Mouse (Mus musculus): ENCODE data around the gene Erc2.

Gene Erc2

DNA sequence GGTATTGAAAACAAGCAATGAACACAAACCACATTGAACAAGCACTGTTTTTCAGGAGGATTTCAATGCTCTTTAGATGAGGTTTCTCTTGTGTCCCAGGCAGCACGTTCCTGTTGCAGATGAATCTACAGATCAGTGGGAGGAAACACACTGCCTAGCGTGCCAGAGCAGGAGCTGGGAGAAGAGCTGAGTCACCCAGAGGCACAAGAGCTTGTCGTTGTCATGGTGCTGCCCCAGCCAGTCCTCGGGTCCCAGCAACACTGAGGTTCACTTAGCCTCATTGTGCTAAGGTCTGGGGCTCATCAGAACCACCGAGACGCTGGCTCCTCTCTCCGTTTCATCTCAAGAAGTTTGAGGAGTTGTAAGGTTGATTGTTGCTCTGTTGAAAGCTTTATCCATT lies 188.6 kb downstream of the Erc2 start:
- Histone ChIP-seq H3K9me3 (ENCODE audit: low read length) (no peaks in the 10 kb centered on the region), H3K4me1 (replicated peaks; ENCODE audit: low read depth, low read length) (no peaks in the 10 kb centered on the region), H3K4me3 (replicated peaks; ENCODE audit: low read length) (no peak overlapping the region), H3K27me3 (ENCODE audit: insufficient read depth, low read length) (0 out of 2 replicates have a peak, but pooled peaks cover 5% of the 10 kb centered on the region), H3K36me3 (ENCODE audit: insufficient read depth, low read length) (no peaks in the 10 kb centered on the region)
- TF ChIP-seq NANOG (IDR thresholded peaks at IDR 0.05; ENCODE audit: borderline replicate concordance, low read length) (no peak), POU5F1 (IDR thresholded peaks at IDR 0.05; ENCODE audit: borderline replicate concordance, low read length) (no peak), CTCF (conservative IDR thresholded peaks at IDR 0.05; ENCODE audit: low read length) (no peak)

DNA sequence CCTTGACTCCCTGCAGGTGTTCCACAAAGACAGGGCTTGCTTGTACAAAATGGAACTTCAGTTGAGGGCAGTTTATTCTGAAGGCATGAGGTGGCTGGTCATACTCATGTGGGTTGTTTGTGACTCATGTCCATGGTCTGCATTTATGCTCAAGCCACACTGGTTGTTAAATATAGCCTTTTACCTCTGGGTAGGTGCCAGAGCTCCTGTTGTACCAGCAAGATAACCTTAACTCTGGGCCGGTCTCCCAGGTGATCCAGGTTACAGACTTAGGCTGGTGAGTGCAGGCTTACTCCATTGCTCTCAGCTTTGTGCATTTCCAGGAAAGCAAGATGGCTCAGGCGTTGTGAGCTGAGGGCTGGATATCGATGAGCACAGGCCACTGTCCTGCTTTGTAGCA lies 189.4 kb downstream of the Erc2 start:
- no peak overlapping the region for H3K4me3 ChIP-seq (replicated peaks; ENCODE audit: low read length)
- no peaks in the 10 kb centered on the region for H3K9me3 ChIP-seq (ENCODE audit: low read length)
- no peaks in the 10 kb centered on the region for H3K4me1 ChIP-seq (replicated peaks; ENCODE audit: low read depth, low read length)
- 0 out of 2 replicates have a peak, but pooled peaks cover 5% of the 10 kb centered on the region for H3K27me3 ChIP-seq (ENCODE audit: insufficient read depth, low read length)
- H3K36me3 ChIP-seq (ENCODE audit: insufficient read depth, low read length) = no peaks in the 10 kb centered on the region
- TF ChIP-seq POU5F1 (IDR thresholded peaks at IDR 0.05; ENCODE audit: borderline replicate concordance, low read length) (no peak), CTCF (conservative IDR thresholded peaks at IDR 0.05; ENCODE audit: low read length) (no peak), NANOG (IDR thresholded peaks at IDR 0.05; ENCODE audit: borderline replicate concordance, low read length) (no peak)

DNA sequence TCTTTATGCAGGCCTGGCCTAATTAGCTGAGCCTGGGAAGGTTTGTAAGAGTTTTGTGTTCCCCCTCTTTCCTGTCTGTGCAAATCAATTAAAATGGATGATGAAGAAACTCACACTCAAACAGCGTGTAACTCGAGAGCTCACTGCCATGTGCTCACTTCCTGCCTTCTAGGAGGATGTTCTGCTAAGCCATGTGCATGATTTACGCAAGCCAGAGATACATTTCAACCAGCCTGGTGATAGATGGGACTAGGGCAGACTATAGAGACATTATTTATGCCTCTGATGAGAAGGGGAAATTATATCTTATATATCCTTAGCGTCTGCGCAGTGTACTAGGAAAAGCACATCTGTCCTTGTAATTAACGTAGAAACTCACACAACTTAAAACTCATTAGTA lies 193.5 kb downstream of the Erc2 start:
- Histone ChIP-seq H3K36me3 (ENCODE audit: insufficient read depth, low read length) (no peaks in the 10 kb centered on the region), H3K27me3 (ENCODE audit: insufficient read depth, low read length) (no peaks in the 10 kb centered on the region), H3K9me3 (ENCODE audit: low read length) (no peaks in the 10 kb centered on the region), H3K4me3 (replicated peaks; ENCODE audit: low read length) (no peak overlapping the region), H3K4me1 (replicated peaks; ENCODE audit: low read depth, low read length) (no peaks in the 10 kb centered on the region)
- TF ChIP-seq NANOG (IDR thresholded peaks at IDR 0.05; ENCODE audit: borderline replicate concordance, low read length) (no peak), POU5F1 (IDR thresholded peaks at IDR 0.05; ENCODE audit: borderline replicate concordance, low read length) (no peak)

DNA sequence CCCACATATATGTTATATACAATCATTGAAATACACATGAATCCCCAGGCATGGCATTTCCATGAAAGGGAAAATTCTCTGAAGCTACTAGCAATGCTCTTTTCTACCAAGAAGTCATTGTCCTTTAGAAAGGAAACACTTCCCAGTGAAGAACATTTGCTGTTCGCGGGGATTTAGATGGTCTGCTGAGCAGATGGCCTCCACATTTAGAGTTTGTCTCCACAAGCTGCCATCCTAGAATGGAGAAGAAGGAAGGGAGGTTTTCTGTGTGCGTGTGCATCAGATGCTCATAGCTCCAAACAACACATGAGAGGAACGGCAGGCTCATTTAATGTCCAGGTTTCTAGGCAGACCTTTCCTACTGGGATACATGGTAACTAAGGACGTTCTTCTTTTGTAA lies 196.8 kb downstream of the Erc2 start:
- H3K9me3 ChIP-seq (ENCODE audit: low read length) = no peaks in the 10 kb centered on the region
- H3K4me1 ChIP-seq (replicated peaks; ENCODE audit: low read depth, low read length) = no peaks in the 10 kb centered on the region
- no peak overlapping the region for H3K4me3 ChIP-seq (replicated peaks; ENCODE audit: low read length)
- H3K36me3 ChIP-seq (ENCODE audit: insufficient read depth, low read length) = no peaks in the 10 kb centered on the region
- TF ChIP-seq NANOG (IDR thresholded peaks at IDR 0.05; ENCODE audit: borderline replicate concordance, low read length) (no peak), POU5F1 (IDR thresholded peaks at IDR 0.05; ENCODE audit: borderline replicate concordance, low read length) (no peak), CTCF (conservative IDR thresholded peaks at IDR 0.05; ENCODE audit: low read length) (no peak)
- no peaks in the 10 kb centered on the region for H3K27me3 ChIP-seq (ENCODE audit: insufficient read depth, low read length)

DNA sequence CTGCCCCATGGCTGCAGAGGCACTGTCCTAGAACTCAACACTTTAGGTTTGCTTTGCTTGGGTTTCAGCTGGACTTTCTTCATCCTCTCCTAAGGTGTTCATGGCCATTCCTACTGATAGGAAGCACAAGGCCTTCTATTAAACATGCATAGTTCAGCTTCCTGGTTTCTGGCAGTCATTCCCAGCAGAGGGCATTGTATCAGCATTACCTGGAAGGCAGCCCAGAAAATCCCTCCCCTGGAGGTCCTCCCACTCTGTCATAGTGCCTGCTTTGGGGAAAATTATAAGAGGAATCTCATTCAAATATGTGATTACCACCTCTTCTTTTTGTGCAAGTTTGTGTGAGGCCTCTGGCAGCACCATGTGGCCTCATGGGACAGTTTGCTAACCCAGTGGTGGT lies 199.6 kb downstream of the Erc2 start:
- Histone ChIP-seq H3K9me3 (ENCODE audit: low read length) (no peaks in the 10 kb centered on the region), H3K36me3 (ENCODE audit: insufficient read depth, low read length) (no peaks in the 10 kb centered on the region), H3K27me3 (ENCODE audit: insufficient read depth, low read length) (no peaks in the 10 kb centered on the region), H3K4me3 (replicated peaks; ENCODE audit: low read length) (no peak overlapping the region), H3K4me1 (replicated peaks; ENCODE audit: low read depth, low read length) (no peaks in the 10 kb centered on the region)
- TF ChIP-seq CTCF (conservative IDR thresholded peaks at IDR 0.05; ENCODE audit: low read length) (no peak), POU5F1 (IDR thresholded peaks at IDR 0.05; ENCODE audit: borderline replicate concordance, low read length) (no peak), NANOG (IDR thresholded peaks at IDR 0.05; ENCODE audit: borderline replicate concordance, low read length) (no peak)

DNA sequence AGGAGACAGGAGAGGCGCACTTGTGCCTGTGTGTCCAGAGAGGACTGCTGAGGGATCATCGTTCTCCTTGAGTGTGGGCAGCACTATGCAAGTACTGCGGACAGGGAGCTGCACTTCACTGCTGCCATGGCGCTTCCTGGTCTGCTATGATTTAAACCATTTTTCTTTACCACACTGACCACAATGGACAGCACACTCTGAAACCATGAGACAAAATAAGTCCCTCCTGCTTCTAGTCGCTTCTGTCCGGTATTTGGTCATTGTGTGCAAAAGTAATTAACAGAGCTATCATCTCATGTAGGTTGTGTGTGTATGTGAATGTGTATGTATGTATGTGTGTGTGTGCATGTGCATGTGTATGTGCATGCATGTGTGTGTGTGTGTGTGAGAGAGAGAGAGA lies 200.3 kb downstream of the Erc2 start:
- Histone ChIP-seq H3K27me3 (ENCODE audit: insufficient read depth, low read length) (no peaks in the 10 kb centered on the region), H3K4me1 (replicated peaks; ENCODE audit: low read depth, low read length) (no peaks in the 10 kb centered on the region), H3K4me3 (replicated peaks; ENCODE audit: low read length) (no peak overlapping the region), H3K36me3 (ENCODE audit: insufficient read depth, low read length) (no peaks in the 10 kb centered on the region), H3K9me3 (ENCODE audit: low read length) (no peaks in the 10 kb centered on the region)
- no peak for TF ChIP-seq POU5F1 (IDR thresholded peaks at IDR 0.05; ENCODE audit: borderline replicate concordance, low read length)
- TF ChIP-seq NANOG (IDR thresholded peaks at IDR 0.05; ENCODE audit: borderline replicate concordance, low read length) = no peak
- TF ChIP-seq CTCF (conservative IDR thresholded peaks at IDR 0.05; ENCODE audit: low read length) = no peak

DNA sequence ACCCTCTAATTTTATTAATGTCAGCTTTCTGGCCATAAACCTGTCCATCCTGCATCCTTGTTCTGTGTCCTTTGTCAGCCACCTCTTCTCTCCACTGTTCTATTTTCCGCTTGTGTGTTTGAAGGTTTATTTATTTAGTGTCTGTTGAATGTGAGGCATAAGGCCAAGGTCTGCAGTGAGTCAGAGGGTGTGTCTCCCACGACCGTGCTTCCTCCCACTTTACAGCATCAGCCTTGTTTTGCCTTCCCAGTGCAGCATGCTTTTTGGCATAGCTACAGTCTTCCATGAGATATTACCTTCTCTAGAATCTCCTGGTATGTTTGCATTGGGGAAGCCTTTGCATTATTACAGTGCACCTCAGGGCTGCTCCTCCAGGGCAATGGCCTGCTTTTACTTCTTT lies 200.8 kb downstream of the Erc2 start:
- no peaks in the 10 kb centered on the region for H3K9me3 ChIP-seq (ENCODE audit: low read length)
- H3K4me1 ChIP-seq (replicated peaks; ENCODE audit: low read depth, low read length) = no peaks in the 10 kb centered on the region
- H3K27me3 ChIP-seq (ENCODE audit: insufficient read depth, low read length) = no peaks in the 10 kb centered on the region
- no peak overlapping the region for H3K4me3 ChIP-seq (replicated peaks; ENCODE audit: low read length)
- no peaks in the 10 kb centered on the region for H3K36me3 ChIP-seq (ENCODE audit: insufficient read depth, low read length)
- no peak for TF ChIP-seq POU5F1 (IDR thresholded peaks at IDR 0.05; ENCODE audit: borderline replicate concordance, low read length)
- no peak for TF ChIP-seq NANOG (IDR thresholded peaks at IDR 0.05; ENCODE audit: borderline replicate concordance, low read length)
- TF ChIP-seq CTCF (conservative IDR thresholded peaks at IDR 0.05; ENCODE audit: low read length) = no peak

DNA sequence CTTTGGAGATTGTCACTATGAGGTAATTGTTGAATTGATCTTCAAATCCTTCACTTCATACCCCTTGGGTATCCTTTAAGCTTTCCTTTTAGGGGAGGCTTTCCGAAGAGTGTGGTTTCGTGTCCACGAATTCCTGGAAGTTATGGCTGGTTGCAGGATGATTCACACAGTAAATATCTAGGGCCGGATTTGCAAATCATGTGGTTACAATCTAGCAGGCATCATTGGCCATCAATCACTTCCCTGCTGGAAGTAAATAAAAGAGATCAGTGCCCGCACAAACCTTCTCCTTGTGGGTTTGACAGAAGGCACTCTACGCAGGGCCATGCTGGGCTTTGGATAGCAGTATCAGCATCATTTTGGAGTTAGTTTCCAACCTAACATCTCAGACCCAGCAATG lies 201.7 kb downstream of the Erc2 start:
- no peak overlapping the region for H3K4me3 ChIP-seq (replicated peaks; ENCODE audit: low read length)
- H3K27me3 ChIP-seq (ENCODE audit: insufficient read depth, low read length) = no peaks in the 10 kb centered on the region
- no peak for TF ChIP-seq CTCF (conservative IDR thresholded peaks at IDR 0.05; ENCODE audit: low read length)

DNA sequence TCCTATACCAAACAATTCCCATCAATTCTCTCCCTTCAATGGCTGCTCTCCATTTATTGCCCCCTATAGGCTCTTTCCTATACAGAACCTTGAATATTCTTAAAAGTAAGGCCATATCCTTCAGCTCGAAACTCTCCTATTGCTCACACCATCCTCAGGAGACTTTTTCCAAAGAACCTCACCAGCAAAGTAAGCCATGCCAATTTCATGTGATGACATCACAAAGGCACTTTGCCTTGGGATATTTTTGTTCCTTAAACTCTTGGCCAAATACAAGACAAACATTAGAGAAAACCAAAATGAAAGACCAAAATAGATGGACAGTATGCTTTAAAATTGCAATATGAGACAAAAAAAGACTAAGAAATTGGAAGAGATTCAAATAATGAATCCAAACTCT lies 204.6 kb downstream of the Erc2 start:
- Histone ChIP-seq H3K4me1 (replicated peaks; ENCODE audit: low read depth, low read length) (no peaks in the 10 kb centered on the region), H3K9me3 (ENCODE audit: low read length) (no peaks in the 10 kb centered on the region), H3K36me3 (ENCODE audit: insufficient read depth, low read length) (no peaks in the 10 kb centered on the region), H3K4me3 (replicated peaks; ENCODE audit: low read length) (no peak overlapping the region), H3K27me3 (ENCODE audit: insufficient read depth, low read length) (no peaks in the 10 kb centered on the region)
- TF ChIP-seq POU5F1 (IDR thresholded peaks at IDR 0.05; ENCODE audit: borderline replicate concordance, low read length) (no peak), CTCF (conservative IDR thresholded peaks at IDR 0.05; ENCODE audit: low read length) (no peak), NANOG (IDR thresholded peaks at IDR 0.05; ENCODE audit: borderline replicate concordance, low read length) (no peak)

More for the DNA sequence above, 201.7 kb downstream of the Erc2 start:
- no peaks in the 10 kb centered on the region for H3K4me1 ChIP-seq (replicated peaks; ENCODE audit: low read depth, low read length)
- no peaks in the 10 kb centered on the region for H3K9me3 ChIP-seq (ENCODE audit: low read length)
- no peaks in the 10 kb centered on the region for H3K36me3 ChIP-seq (ENCODE audit: insufficient read depth, low read length)

Measured in E14TG2a.4 (cell line).